In the genomic region with DNA sequence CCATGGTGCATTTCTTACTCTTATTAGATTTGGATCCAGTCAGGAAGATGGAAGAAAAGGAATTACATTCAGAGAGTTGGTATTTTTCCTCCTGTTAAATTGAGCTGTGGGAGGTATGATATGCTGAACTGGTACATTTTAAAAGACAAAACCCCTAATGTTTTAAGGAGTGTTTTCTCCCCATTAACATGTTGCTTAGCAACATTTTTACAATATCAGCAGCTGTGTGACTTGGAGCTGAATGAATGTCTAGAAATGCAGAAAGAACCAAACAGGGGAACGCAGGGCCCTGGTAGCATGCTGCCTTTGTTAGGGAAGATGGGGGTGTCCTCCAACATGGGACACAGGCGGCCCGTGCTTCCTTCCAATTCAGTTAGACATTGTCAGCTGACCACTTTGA, we compare ENCODE assay signal across 13 mouse cellular contexts.
A peak's percentile ranks its signal among the peaks of the same experiment; 100 is the strongest.
DNase-seq lines count a peak whose midpoint lies in the region; ATAC-seq lines count a peak whose summit lies in the region.
"Had no signal": no experiment of that assay in that cellular context is flagged by ENCODE, and none has a peak within 500 bp of the region (broad histone marks: within the 10 kb centered on the region; RNA-seq: fewer than 3 reads in every experiment).

No protein-coding gene starts in this region.

- peak; percentile 7 for DNase-seq in cerebellum, adult 9-10 months
- no peak for DNase-seq in cerebellum, postnatal 14 days
- peak; percentile 26 for DNase-seq in layer of hippocampus, adult 11-12 months (ENCODE audit: low spot score)
- no peak for DNase-seq in layer of hippocampus, postnatal 25 days (ENCODE audit: extremely low spot score in 1 of 2, low spot score in 1 of 2)
- DNase-seq in right cerebral cortex, postnatal 10 days (ENCODE audit: low spot score in 2 of 2) = peak; percentile 36 to 42
- no peak for DNase-seq in right cerebral cortex, adult 2 months (ENCODE audit: low spot score in 2 of 2)
- DNase-seq in telencephalon, adult 2 months (ENCODE audit: low read depth, low spot score) = peak; percentile 50
- DNase-seq: adrenal gland, postnatal 25 days; gastrocnemius, postnatal 10 days; heart, adult 2 months; lung, postnatal 36 days had no signal

- ATAC-seq in monocyte, adult 5-6 weeks (replicated peaks; ENCODE audit: insufficient number of reproducible peaks, low FRiP score, low TSS enrichment, poor library complexity, severe bottlenecking) = no peak
- ATAC-seq: inflammation-experienced regulatory T-cells, adult 6 months had no signal

Comparison
In these comparisons a context has a peak if more than half of its experiments do, and no peak if none do; other contexts are left out.
1. DNase-seq: peak in cerebellum, adult 9-10 months (single experiment), layer of hippocampus, adult 11-12 months (single experiment), right cerebral cortex, postnatal 10 days (2 of 2) and telencephalon, adult 2 months (single experiment); none in cerebellum, postnatal 14 days (0 of 2), layer of hippocampus, postnatal 25 days (0 of 2) and right cerebral cortex, adult 2 months (0 of 2).